Comparison of ENCODE assay signal across 8 mouse cellular contexts in genomic region chr13:21168371-21169011, GRCm38 (mm10). TPM values are rescaled to one million over a fixed set of nuclear protein-coding genes. Genes with fewer than 3 reads are reported as not detected.
DNase-seq lines count a peak whose midpoint lies in the region; ATAC-seq and TF ChIP-seq lines count a peak whose summit lies in the region.

No protein-coding gene starts in this region.

- no peaks in the 10 kb centered on the region for H3K9me3 ChIP-seq in embryonic facial prominence, embryonic 13.5 days
- no peaks in the 10 kb centered on the region for H3K9me3 ChIP-seq in hindbrain, embryonic 15.5 days
- no peaks in the 10 kb centered on the region for H3K9me3 ChIP-seq in liver, embryonic 16.5 days (replicated peaks; ENCODE audit: control insufficient read depth, low read length)

- H3K9ac ChIP-seq in embryonic facial prominence, embryonic 13.5 days: peak overlapping the region; percentile 67
- peak overlapping the region; percentile 52 for H3K9ac ChIP-seq in hindbrain, embryonic 15.5 days
- H3K9ac ChIP-seq in liver, embryonic 16.5 days (ENCODE audit: low read depth, low read length): peak overlapping the region; percentile 76

- peaks cover 19% of the 10 kb centered on the region for H3K4me1 ChIP-seq in embryonic facial prominence, embryonic 13.5 days
- H3K4me1 ChIP-seq in hindbrain, embryonic 15.5 days (replicated peaks): peaks cover 22% of the 10 kb centered on the region
- H3K4me1 ChIP-seq in liver, embryonic 16.5 days (ENCODE audit: control insufficient read depth, low read depth, low read length): peaks cover 29% of the 10 kb centered on the region
- H3K4me1 ChIP-seq in olfactory bulb, adult 2 months (ENCODE audit: control insufficient read depth, insufficient read depth, low read length): peaks cover 3% of the 10 kb centered on the region

- H3K27ac ChIP-seq in embryonic facial prominence, embryonic 13.5 days: no peak overlapping the region; the same call in 1 of the 2 replicates
- peak overlapping the region; percentile 39; the same call in 1 of the 2 replicates for H3K27ac ChIP-seq in hindbrain, embryonic 15.5 days (replicated peaks)
- H3K27ac ChIP-seq in liver, embryonic 16.5 days (ENCODE audit: low read length): peak overlapping the region; percentile 83
- no peak overlapping the region for H3K27ac ChIP-seq in olfactory bulb, adult 2 months (ENCODE audit: insufficient read depth, low read depth, low read length)

- H3K36me3 ChIP-seq in embryonic facial prominence, embryonic 13.5 days: no peaks in the 10 kb centered on the region
- H3K36me3 ChIP-seq in hindbrain, embryonic 15.5 days: no peaks in the 10 kb centered on the region
- no peaks in the 10 kb centered on the region for H3K36me3 ChIP-seq in liver, embryonic 16.5 days (ENCODE audit: control insufficient read depth, insufficient read depth)

- H3K27me3 ChIP-seq in embryonic facial prominence, embryonic 13.5 days: no peaks in the 10 kb centered on the region
- H3K27me3 ChIP-seq in hindbrain, embryonic 15.5 days: no peaks in the 10 kb centered on the region
- H3K27me3 ChIP-seq in liver, embryonic 16.5 days (ENCODE audit: control insufficient read depth, insufficient read depth, low read depth, low read length): no peaks in the 10 kb centered on the region; the same call in 1 of the 2 replicates

- H3K4me2 ChIP-seq in embryonic facial prominence, embryonic 13.5 days: peak overlapping the region; percentile 92
- peak overlapping the region; percentile 98 for H3K4me2 ChIP-seq in hindbrain, embryonic 15.5 days
- H3K4me2 ChIP-seq in liver, embryonic 16.5 days (ENCODE audit: low read depth, low read length): peak overlapping the region; percentile 97

- DNase-seq in layer of hippocampus, postnatal 25 days (ENCODE audit: extremely low spot score in 1 of 2, low spot score in 1 of 2): peak; percentile 19 to 31
- no peak for DNase-seq in layer of hippocampus, adult 9-10 months (ENCODE audit: low spot score)
- peak; percentile 35 for DNase-seq in T-cell, adult 2 months (ENCODE audit: low spot score)
- DNase-seq in gastrocnemius, postnatal 36 days: no peak

- ATAC-seq in embryonic facial prominence, embryonic 13.5 days (ENCODE audit: insufficient number of reproducible peaks, insufficient read depth, low FRiP score, low TSS enrichment, low read depth): no peak
- no peak for ATAC-seq in hindbrain, embryonic 15.5 days (ENCODE audit: low FRiP score, low read depth)
- peak; percentile 11; the same call in 1 of the 2 replicates for ATAC-seq in liver, embryonic 16.5 days (ENCODE audit: low read depth)

- no peak for TF ChIP-seq CTCF in olfactory bulb, adult 2 months (IDR thresholded peaks at IDR 0.05; ENCODE audit: insufficient read depth, low read depth, low read length)

- intact Hi-C loops in gastrocnemius, postnatal 36 days (cut with DNase I): loop anchor here (5.0 kb wide), 2 partner anchors 34 to 109 kb away; no protein-coding TSS in a partner anchor

- peak overlapping the region; percentile 64 for H3K4me3 ChIP-seq in embryonic facial prominence, embryonic 13.5 days
- peak overlapping the region; percentile 64 for H3K4me3 ChIP-seq in hindbrain, embryonic 15.5 days
- peak overlapping the region; percentile 75 for H3K4me3 ChIP-seq in liver, embryonic 16.5 days (ENCODE audit: low read depth, low read length)
- peak overlapping the region; percentile 57 for H3K4me3 ChIP-seq in olfactory bulb, adult 2 months (ENCODE audit: insufficient read depth, low read depth, low read length)

- under 1% methylated on average over 16 of the region's 16 CpGs for WGBS in embryonic facial prominence, embryonic 13.5 days
- WGBS in hindbrain, embryonic 15.5 days: 2% methylated on average over 16 of the region's 16 CpGs
- under 1% methylated on average over 16 of the region's 16 CpGs for WGBS in liver, embryonic 16.5 days (ENCODE audit: insufficient replicate concordance)
- WGBS in olfactory bulb, adult 2 months: under 1% methylated on average over 16 of the region's 16 CpGs

- no peak for TF ChIP-seq POLR2A in olfactory bulb, adult 2 months (IDR thresholded peaks at IDR 0.05; ENCODE audit: insufficient read depth, low read depth, low read length)

RNA-seq across cellular contexts. Expression of gene Trim27, which starts 10.8 kb away (rescaled TPM):
- total RNA-seq in layer of hippocampus, postnatal 25 days (2021): 10 to 100 TPM; 37.8 to 42.2 TPM
- 129 and 143 TPM in 2 replicates for polyA plus RNA-seq in embryonic facial prominence, embryonic 13.5 days (2015; fragmentation: Nextera tagmentation; extraction: Ambion mirVana)
- 84.3 and 84.8 TPM in 2 replicates for polyA plus RNA-seq in hindbrain, embryonic 15.5 days (2015; fragmentation: Nextera tagmentation; extraction: Ambion mirVana)
- 41.3 and 42.7 TPM in 2 replicates for polyA plus RNA-seq in liver, embryonic 16.5 days (2015; fragmentation: Nextera tagmentation; extraction: Ambion mirVana)
- not detected in 2 replicates for polyA plus RNA-seq in olfactory bulb, adult 2 months (2012; ENCODE audit: insufficient read depth, insufficient read length, low replicate concordance, missing spikeins)
- 10 to 100 TPM; 19.8 to 20.7 TPM for total RNA-seq in gastrocnemius, postnatal 36 days (2021)

RNA-seq across cellular contexts. Expression of gene Olfr1368, which starts 22.8 kb away (rescaled TPM):
- not detected for total RNA-seq in layer of hippocampus, postnatal 25 days (2021)
- not detected in 2 replicates for polyA plus RNA-seq in embryonic facial prominence, embryonic 13.5 days (2015; fragmentation: Nextera tagmentation; extraction: Ambion mirVana)
- polyA plus RNA-seq in hindbrain, embryonic 15.5 days (2015; fragmentation: Nextera tagmentation; extraction: Ambion mirVana): not detected in 2 replicates
- polyA plus RNA-seq in liver, embryonic 16.5 days (2015; fragmentation: Nextera tagmentation; extraction: Ambion mirVana): not detected in 2 replicates
- not detected in 2 replicates for polyA plus RNA-seq in olfactory bulb, adult 2 months (2012; ENCODE audit: insufficient read depth, insufficient read length, low replicate concordance, missing spikeins)
- not detected for total RNA-seq in gastrocnemius, postnatal 36 days (2021)

RNA-seq across cellular contexts. Expression of gene Olfr263, which starts 39.1 kb away (rescaled TPM):
- total RNA-seq in layer of hippocampus, postnatal 25 days (2021): not detected
- polyA plus RNA-seq in embryonic facial prominence, embryonic 13.5 days (2015; fragmentation: Nextera tagmentation; extraction: Ambion mirVana): not detected in 2 replicates
- polyA plus RNA-seq in hindbrain, embryonic 15.5 days (2015; fragmentation: Nextera tagmentation; extraction: Ambion mirVana): not detected in 2 replicates
- not detected in 2 replicates for polyA plus RNA-seq in liver, embryonic 16.5 days (2015; fragmentation: Nextera tagmentation; extraction: Ambion mirVana)
- not detected in 2 replicates for polyA plus RNA-seq in olfactory bulb, adult 2 months (2012; ENCODE audit: insufficient read depth, insufficient read length, low replicate concordance, missing spikeins)
- not detected for total RNA-seq in gastrocnemius, postnatal 36 days (2021)

RNA-seq across cellular contexts. Expression of gene Olfr1369-ps1, which starts 57.2 kb away (rescaled TPM):
- total RNA-seq in layer of hippocampus, postnatal 25 days (2021): not detected
- 0.06 TPM in 1 of 2 replicates, not detected in the other for polyA plus RNA-seq in embryonic facial prominence, embryonic 13.5 days (2015; fragmentation: Nextera tagmentation; extraction: Ambion mirVana)
- 0.05 TPM in 1 of 2 replicates, not detected in the other for polyA plus RNA-seq in hindbrain, embryonic 15.5 days (2015; fragmentation: Nextera tagmentation; extraction: Ambion mirVana)
- polyA plus RNA-seq in liver, embryonic 16.5 days (2015; fragmentation: Nextera tagmentation; extraction: Ambion mirVana): 0.05 TPM in 1 of 2 replicates, not detected in the other
- polyA plus RNA-seq in olfactory bulb, adult 2 months (2012; ENCODE audit: insufficient read depth, insufficient read length, low replicate concordance, missing spikeins): not detected in 2 replicates
- not detected for total RNA-seq in gastrocnemius, postnatal 36 days (2021)

Comparison
In these comparisons a context has a peak if more than half of its experiments do, and no peak if none do; other contexts are left out.
1. DNase-seq: peak in layer of hippocampus, postnatal 25 days (2 of 2) and T-cell, adult 2 months (single experiment); none in layer of hippocampus, adult 9-10 months (single experiment) and gastrocnemius, postnatal 36 days (0 of 2).
2. H3K27ac ChIP-seq: peak in hindbrain, embryonic 15.5 days (single experiment) and liver, embryonic 16.5 days (single experiment); none in embryonic facial prominence, embryonic 13.5 days (single experiment) and olfactory bulb, adult 2 months (single experiment).
3. RNA of gene Trim27, which starts 10.8 kb away (polyA plus RNA-seq): 129 to 143 TPM in embryonic facial prominence, embryonic 13.5 days, 84.3 to 84.8 TPM in hindbrain, embryonic 15.5 days and 41.3 to 42.7 TPM in liver, embryonic 16.5 days; not detected in olfactory bulb, adult 2 months; every median in the first group is over 10 times any median in the second.
4. Peak in every context shown above with its lines, with median percentiles within 50 percentile points of each other: H3K4me2 ChIP-seq, H3K4me3 ChIP-seq and H3K9ac ChIP-seq.